Comparison of ENCODE assay signal across 9 mouse cellular contexts in genomic region chr5:135904259-135904658, GRCm38 (mm10). TPM values are rescaled to one million over a fixed set of nuclear protein-coding genes. Genes with fewer than 3 reads are reported as not detected.
A peak's percentile ranks its signal among the peaks of the same experiment; 100 is the strongest.
DNase-seq lines count a peak whose midpoint lies in the region; ATAC-seq and TF ChIP-seq lines count a peak whose summit lies in the region.
"Had no signal": no experiment of that assay in that cellular context is flagged by ENCODE, and none has a peak within 500 bp of the region (broad histone marks: within the 10 kb centered on the region; RNA-seq: fewer than 3 reads in every experiment).

No protein-coding gene starts in this region.

- ATAC-seq in heart, embryonic 13.5 days (ENCODE audit: extremely low read depth, insufficient number of reproducible peaks, low FRiP score, low TSS enrichment): no peak
- no peak for ATAC-seq in forebrain, embryonic 14.5 days
- ATAC-seq: inflammation-experienced regulatory T-cells, adult 6 months had no signal

- H3K9ac ChIP-seq in heart, embryonic 13.5 days: peak overlapping the region; percentile 71; the same call in 1 of the 2 replicates
- H3K9ac ChIP-seq in forebrain, embryonic 14.5 days (ENCODE audit: low read length): peak overlapping the region; percentile 49; the same call in 1 of the 2 replicates

- H3K4me3 ChIP-seq in heart, embryonic 13.5 days: peak overlapping the region; percentile 49; the same call in 1 of the 2 replicates
- peak overlapping the region; percentile 72 for H3K4me3 ChIP-seq in E14TG2a.4 (replicated peaks; ENCODE audit: low read length)
- H3K4me3 ChIP-seq in forebrain, embryonic 14.5 days (ENCODE audit: low read depth, low read length): no peak overlapping the region
- peak overlapping the region; percentile 54 for H3K4me3 ChIP-seq in midbrain, embryonic 10.5 days

- peak overlapping the region; percentile 72 for H3K4me2 ChIP-seq in heart, embryonic 13.5 days
- peak overlapping the region; percentile 65; the same call in 1 of the 2 replicates for H3K4me2 ChIP-seq in forebrain, embryonic 14.5 days (ENCODE audit: low read length)

- H3K9me3 ChIP-seq in heart, embryonic 13.5 days: no peaks in the 10 kb centered on the region
- H3K9me3 ChIP-seq in E14TG2a.4 (ENCODE audit: low read length): no peaks in the 10 kb centered on the region
- H3K9me3 ChIP-seq in forebrain, embryonic 14.5 days (replicated peaks; ENCODE audit: control insufficient read depth, low read length): no peaks in the 10 kb centered on the region
- H3K9me3 ChIP-seq in midbrain, embryonic 10.5 days (replicated peaks): no peaks in the 10 kb centered on the region

- 59% methylated on average over 5 of the region's 5 CpGs for WGBS in heart, embryonic 13.5 days
- WGBS in forebrain, embryonic 14.5 days: 71% methylated on average over 5 of the region's 5 CpGs
- 67% methylated on average over 5 of the region's 5 CpGs for WGBS in midbrain, embryonic 10.5 days

- peak overlapping the region; percentile 68 for H3K27ac ChIP-seq in heart, embryonic 13.5 days (replicated peaks)
- no peak overlapping the region for H3K27ac ChIP-seq in forebrain, embryonic 14.5 days (ENCODE audit: low read depth, low read length)
- H3K27ac ChIP-seq in midbrain, embryonic 10.5 days (replicated peaks): peak overlapping the region; percentile 83

- DNase-seq in heart, adult 8-10 months (ENCODE audit: low spot score): no peak
- no peak for DNase-seq in forebrain, embryonic 14.5 days (ENCODE audit: low spot score)
- DNase-seq in midbrain, embryonic 10.5 days (ENCODE audit: low spot score): no peak
- no peak for DNase-seq in thymus, postnatal 14 days
- DNase-seq in urinary bladder, postnatal 25 days (ENCODE audit: low spot score): no peak
- DNase-seq in ovary, adult 18-20 months (ENCODE audit: low spot score): no peak

- H3K36me3 ChIP-seq in heart, embryonic 13.5 days: peaks cover 35% of the 10 kb centered on the region
- peaks cover 52% of the 10 kb centered on the region for H3K36me3 ChIP-seq in E14TG2a.4 (ENCODE audit: insufficient read depth, low read length)
- H3K36me3 ChIP-seq in forebrain, embryonic 14.5 days (ENCODE audit: control insufficient read depth, insufficient read depth, low read length): peaks cover 39% of the 10 kb centered on the region
- peaks cover 40% of the 10 kb centered on the region for H3K36me3 ChIP-seq in midbrain, embryonic 10.5 days

- H3K27me3 ChIP-seq in heart, embryonic 13.5 days (replicated peaks): no peaks in the 10 kb centered on the region
- H3K27me3 ChIP-seq in E14TG2a.4 (ENCODE audit: insufficient read depth, low read length): no peaks in the 10 kb centered on the region
- no peaks in the 10 kb centered on the region for H3K27me3 ChIP-seq in forebrain, embryonic 14.5 days (replicated peaks; ENCODE audit: control insufficient read depth, insufficient read depth, low read length)
- no peaks in the 10 kb centered on the region for H3K27me3 ChIP-seq in midbrain, embryonic 10.5 days (ENCODE audit: low read depth, poor library complexity, severe bottlenecking)

- peaks cover 53% of the 10 kb centered on the region for H3K4me1 ChIP-seq in heart, embryonic 13.5 days
- peaks cover 87% of the 10 kb centered on the region for H3K4me1 ChIP-seq in E14TG2a.4 (replicated peaks; ENCODE audit: low read depth, low read length)
- peaks cover 7% of the 10 kb centered on the region; the same call in 1 of the 2 replicates for H3K4me1 ChIP-seq in forebrain, embryonic 14.5 days (ENCODE audit: control insufficient read depth, insufficient read depth, low read length)
- peaks cover 28% of the 10 kb centered on the region for H3K4me1 ChIP-seq in midbrain, embryonic 10.5 days

- TF ChIP-seq CTCF in E14TG2a.4 (conservative IDR thresholded peaks at IDR 0.05; ENCODE audit: low read length): no peak

RNA-seq across cellular contexts. Expression of gene Hspb1, which starts 16.5 kb away (rescaled TPM):
- polyA plus RNA-seq in heart, embryonic 13.5 days (2015; fragmentation: Nextera tagmentation; extraction: Ambion mirVana): 863 and 944 TPM in 2 replicates
- total RNA-seq in heart, adult 8-10 months (2022): 100 to 1,000 TPM; 312 to 583 (median 421) TPM
- 6.6 and 8.1 TPM in 2 replicates for polyA plus RNA-seq in forebrain, embryonic 14.5 days (2014; fragmentation: Nextera tagmentation; extraction: Ambion mirVana)
- polyA plus RNA-seq in midbrain, embryonic 10.5 days (2016; fragmentation: Nextera tagmentation; extraction: Ambion mirVana): 7.8 and 8.5 TPM in 2 replicates

RNA-seq across cellular contexts. Expression of gene Ywhag, which starts 30.2 kb away (rescaled TPM):
- polyA plus RNA-seq in heart, embryonic 13.5 days (2015; fragmentation: Nextera tagmentation; extraction: Ambion mirVana): 157 and 163 TPM in 2 replicates
- total RNA-seq in heart, adult 8-10 months (2022): 100 to 1,000 TPM; 265 to 313 (median 289) TPM
- polyA plus RNA-seq in forebrain, embryonic 14.5 days (2014; fragmentation: Nextera tagmentation; extraction: Ambion mirVana): 361 and 450 TPM in 2 replicates
- 270 and 311 TPM in 2 replicates for polyA plus RNA-seq in midbrain, embryonic 10.5 days (2016; fragmentation: Nextera tagmentation; extraction: Ambion mirVana)

Comparison
In these comparisons a context has a peak if more than half of its experiments do, and no peak if none do; other contexts are left out.
1. RNA of gene Hspb1, which starts 16.5 kb away (polyA plus RNA-seq): 863 to 944 TPM in heart, embryonic 13.5 days; 7.8 to 8.5 TPM in midbrain, embryonic 10.5 days and 6.6 to 8.1 TPM in forebrain, embryonic 14.5 days; every median in the first group is over 10 times any median in the second.